Mouse (Mus musculus): ENCODE data around the gene Tmeff1. TPM values are rescaled to one million over a fixed set of nuclear protein-coding genes. Genes with fewer than 3 reads are reported as not detected.
"Not testable (repeated sequence)": the region's sequence is repeated elsewhere in the genome, so short reads cannot be mapped to it uniquely, and the experiment has no call there.

Gene Tmeff1
- polyA plus RNA-seq, 1 experiment, result 39.8 TPM

DNA sequence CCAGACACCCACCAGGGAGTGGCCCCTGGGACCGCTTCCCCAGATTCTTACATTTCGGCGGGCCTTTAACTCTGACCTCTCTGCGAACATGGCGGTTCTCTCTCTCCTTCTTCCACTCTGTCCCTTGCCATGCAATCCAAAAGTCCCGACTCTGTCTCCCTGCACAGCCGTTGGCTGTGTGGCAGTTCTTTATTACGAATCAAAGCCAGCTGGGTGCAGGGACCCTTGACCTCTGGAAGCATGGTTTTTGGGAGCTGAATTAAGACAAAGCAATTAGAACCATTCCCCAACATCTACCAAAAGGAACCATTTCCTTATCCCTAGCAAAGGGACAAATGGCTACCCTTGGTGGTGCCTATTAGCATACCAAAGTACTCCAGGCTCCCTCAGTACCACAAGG lies 98.2 kb downstream of the Tmeff1 start:
- Histone ChIP-seq H3K4me3 (ENCODE audit: control insufficient read depth, low read depth, low read length) (no peak overlapping the region), H3K27ac (ENCODE audit: control insufficient read depth, insufficient read depth, low read depth, low read length) (no peak overlapping the region)
- no peak for TF ChIP-seq POLR2A (IDR thresholded peaks at IDR 0.05; ENCODE audit: control insufficient read depth, low read depth, low read length)
- no peak for TF ChIP-seq CTCF (IDR thresholded peaks at IDR 0.05; ENCODE audit: control insufficient read depth, insufficient read depth, insufficient replicate concordance, low read depth, low read length)

DNA sequence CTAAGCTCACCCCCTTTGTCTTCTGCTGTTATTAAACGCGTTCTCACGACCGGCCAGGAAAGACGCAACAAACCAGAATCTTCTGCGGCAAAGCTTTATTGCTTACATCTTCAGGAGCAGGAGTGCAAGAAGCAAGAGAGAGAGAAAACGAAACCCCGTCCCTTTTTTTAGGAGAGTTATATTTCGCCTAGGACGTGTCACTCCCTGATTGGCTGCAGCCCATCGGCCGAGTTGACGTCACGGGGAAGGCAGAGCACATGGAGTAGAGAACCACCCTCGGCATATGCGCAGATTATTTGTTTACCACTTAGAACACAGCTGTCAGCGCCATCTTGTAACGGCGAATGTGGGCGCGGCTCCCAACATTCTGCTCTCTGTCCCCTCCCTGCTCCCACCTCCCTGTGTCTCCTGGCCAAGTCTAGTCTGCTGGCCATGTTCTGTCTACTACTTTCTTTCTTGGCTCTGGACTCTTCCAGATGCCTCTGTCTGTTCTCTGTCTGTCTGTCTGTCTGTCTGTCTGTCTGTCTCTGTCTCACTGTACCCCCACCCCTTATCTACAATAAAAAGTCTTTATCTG lies 98.7 kb downstream of the Tmeff1 start:
- not testable (repeated sequence) for H3K36me3 ChIP-seq (ENCODE audit: control insufficient read depth, insufficient read depth, low read length); H3K4me3 ChIP-seq (ENCODE audit: control insufficient read depth, low read depth, low read length); H3K27me3 ChIP-seq (ENCODE audit: control insufficient read depth, insufficient read depth, low read length); H3K4me1 ChIP-seq (ENCODE audit: control insufficient read depth, insufficient read depth, low read length); H3K27ac ChIP-seq (ENCODE audit: control insufficient read depth, insufficient read depth, low read depth, low read length)

More for the DNA sequence above, 98.2 kb downstream of the Tmeff1 start:
- peaks cover 2% of the 10 kb centered on the region; the same call in 1 of the 2 replicates for H3K4me1 ChIP-seq (ENCODE audit: control insufficient read depth, insufficient read depth, low read length)
- H3K27me3 ChIP-seq (ENCODE audit: control insufficient read depth, insufficient read depth, low read length), result no peaks in the 10 kb centered on the region
- no peaks in the 10 kb centered on the region for H3K36me3 ChIP-seq (ENCODE audit: control insufficient read depth, insufficient read depth, low read length)

DNA sequence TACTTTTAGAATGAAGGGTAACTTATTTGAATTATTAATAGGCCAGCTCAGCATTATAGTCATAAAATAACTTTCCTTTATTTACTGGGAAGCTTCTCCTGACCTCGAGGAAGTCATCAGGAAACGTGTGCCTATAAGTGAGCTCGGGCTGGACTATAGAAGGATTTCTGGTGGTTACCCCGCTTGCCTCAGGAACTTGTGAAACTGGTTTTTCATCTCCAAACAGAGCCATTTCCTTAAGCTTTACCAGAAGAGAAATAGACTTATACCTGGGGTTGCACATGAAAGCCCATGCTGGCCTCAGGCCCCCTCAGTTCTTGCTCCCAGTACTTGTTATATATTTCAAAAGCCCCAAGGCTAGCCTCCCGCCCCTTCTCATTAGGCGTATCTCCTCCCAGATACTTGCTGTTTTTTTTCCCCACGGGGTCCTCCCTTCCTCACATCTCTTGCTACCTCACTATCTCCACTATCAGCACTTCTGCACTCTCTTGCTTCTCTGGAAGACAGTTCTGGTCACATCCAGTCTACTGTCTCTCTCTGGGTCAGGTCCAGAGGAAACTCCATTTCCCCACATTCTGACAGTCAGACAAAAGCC lies 99.7 kb downstream of the Tmeff1 start:
- Histone ChIP-seq H3K27me3 (ENCODE audit: control insufficient read depth, insufficient read depth, low read length) (no peaks in the 10 kb centered on the region), H3K36me3 (ENCODE audit: control insufficient read depth, insufficient read depth, low read length) (no peaks in the 10 kb centered on the region), H3K27ac (ENCODE audit: control insufficient read depth, insufficient read depth, low read depth, low read length) (no peak overlapping the region), H3K4me3 (ENCODE audit: control insufficient read depth, low read depth, low read length) (no peak overlapping the region), H3K4me1 (ENCODE audit: control insufficient read depth, insufficient read depth, low read length) (peaks cover 2% of the 10 kb centered on the region; the same call in 1 of the 2 replicates)
- TF ChIP-seq POLR2A (IDR thresholded peaks at IDR 0.05; ENCODE audit: control insufficient read depth, low read depth, low read length) (no peak), CTCF (IDR thresholded peaks at IDR 0.05; ENCODE audit: control insufficient read depth, insufficient read depth, insufficient replicate concordance, low read depth, low read length) (no peak)

DNA sequence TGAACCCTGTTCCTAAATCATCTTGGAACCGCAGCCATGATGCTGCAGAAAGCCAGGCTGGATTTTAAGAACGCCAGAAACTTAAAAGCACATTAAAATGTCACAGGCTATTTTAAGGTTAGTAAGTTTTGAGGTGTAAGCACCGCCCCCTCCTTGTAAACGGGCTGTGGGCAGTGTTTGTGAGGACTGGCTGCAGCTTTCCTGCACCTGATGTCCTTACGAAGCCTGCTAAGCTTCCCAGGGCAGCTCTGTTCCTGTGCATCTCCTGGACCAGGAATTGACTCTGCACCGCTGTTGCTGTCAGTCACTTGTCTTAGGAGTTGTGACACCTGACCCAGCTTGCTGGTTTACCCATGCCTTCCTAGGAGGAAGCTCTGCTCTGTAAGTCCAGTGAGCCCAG lies 103.2 kb downstream of the Tmeff1 start:
- Histone ChIP-seq H3K36me3 (ENCODE audit: control insufficient read depth, insufficient read depth, low read length) (no peaks in the 10 kb centered on the region), H3K27me3 (ENCODE audit: control insufficient read depth, insufficient read depth, low read length) (no peaks in the 10 kb centered on the region), H3K4me3 (ENCODE audit: control insufficient read depth, low read depth, low read length) (no peak overlapping the region), H3K27ac (ENCODE audit: control insufficient read depth, insufficient read depth, low read depth, low read length) (no peak overlapping the region), H3K4me1 (ENCODE audit: control insufficient read depth, insufficient read depth, low read length) (peaks cover 4% of the 10 kb centered on the region; the same call in 1 of the 2 replicates)
- TF ChIP-seq CTCF (IDR thresholded peaks at IDR 0.05; ENCODE audit: control insufficient read depth, insufficient read depth, insufficient replicate concordance, low read depth, low read length), result no peak

DNA sequence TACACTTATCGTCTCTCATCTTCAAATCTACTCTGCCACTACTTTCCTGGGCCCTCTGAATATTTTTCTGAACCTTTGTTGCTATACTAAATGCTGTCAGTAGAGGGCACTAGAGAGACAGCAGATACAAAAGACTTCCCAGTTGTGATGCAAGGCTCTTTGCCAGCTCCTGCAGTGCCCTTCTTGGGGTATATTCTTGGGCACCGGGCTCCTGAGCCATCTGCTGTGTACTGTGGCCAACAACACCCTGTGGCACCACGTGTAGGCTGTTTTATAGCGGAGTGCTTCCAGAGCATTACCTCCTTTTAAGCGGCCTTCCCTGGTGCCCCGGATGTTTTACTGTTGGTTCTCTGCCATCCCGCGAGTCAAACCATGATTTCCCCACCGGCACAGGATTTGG lies 105.7 kb downstream of the Tmeff1 start:
- Histone ChIP-seq H3K36me3 (ENCODE audit: control insufficient read depth, insufficient read depth, low read length) (no peaks in the 10 kb centered on the region), H3K4me3 (ENCODE audit: control insufficient read depth, low read depth, low read length) (no peak overlapping the region), H3K27ac (ENCODE audit: control insufficient read depth, insufficient read depth, low read depth, low read length) (no peak overlapping the region), H3K27me3 (ENCODE audit: control insufficient read depth, insufficient read depth, low read length) (no peaks in the 10 kb centered on the region), H3K4me1 (ENCODE audit: control insufficient read depth, insufficient read depth, low read length) (peaks cover 4% of the 10 kb centered on the region; the same call in 1 of the 2 replicates)
- TF ChIP-seq POLR2A (IDR thresholded peaks at IDR 0.05; ENCODE audit: control insufficient read depth, low read depth, low read length), result no peak
- TF ChIP-seq CTCF (IDR thresholded peaks at IDR 0.05; ENCODE audit: control insufficient read depth, insufficient read depth, insufficient replicate concordance, low read depth, low read length), result peak; percentile 15; the same call in 1 of the 2 replicates

DNA sequence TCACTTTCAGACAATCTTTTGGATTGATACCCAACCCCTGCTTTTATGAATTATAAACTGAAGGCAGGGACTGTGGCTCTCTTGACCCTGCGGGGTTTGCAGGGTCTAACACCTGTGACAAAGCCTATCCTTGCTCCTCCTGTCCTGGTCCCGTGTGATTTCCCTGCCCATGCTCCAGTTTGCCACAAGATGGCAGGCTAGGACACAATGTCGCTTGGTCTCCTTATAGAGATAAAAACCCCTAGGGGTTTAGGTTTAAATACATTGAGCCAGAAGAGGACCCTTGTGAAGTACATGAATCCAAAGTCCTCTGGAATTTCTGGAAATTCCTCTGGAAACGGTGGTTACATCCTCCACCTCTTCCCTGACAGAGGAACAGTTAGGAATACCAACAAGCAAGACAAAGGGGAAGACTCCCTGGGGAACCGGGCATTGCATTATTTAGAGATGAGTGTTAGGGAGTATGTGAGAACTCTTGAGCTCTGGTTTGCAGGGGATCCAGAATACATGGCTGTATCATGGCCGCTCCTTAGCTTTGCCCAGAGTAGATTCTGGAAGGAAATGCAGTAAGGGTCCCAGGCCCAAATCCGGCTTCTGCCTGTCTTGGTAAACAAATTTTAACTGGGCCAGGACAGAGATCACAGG lies 106.9 kb downstream of the Tmeff1 start:
- TF ChIP-seq CTCF (IDR thresholded peaks at IDR 0.05; ENCODE audit: control insufficient read depth, insufficient read depth, insufficient replicate concordance, low read depth, low read length) (peak; percentile 67; the same call in 1 of the 2 replicates), POLR2A (IDR thresholded peaks at IDR 0.05; ENCODE audit: control insufficient read depth, low read depth, low read length) (no peak)
- no peaks in the 10 kb centered on the region for H3K36me3 ChIP-seq (ENCODE audit: control insufficient read depth, insufficient read depth, low read length)
- H3K27ac ChIP-seq (ENCODE audit: control insufficient read depth, insufficient read depth, low read depth, low read length), result no peak overlapping the region
- H3K4me3 ChIP-seq (ENCODE audit: control insufficient read depth, low read depth, low read length), result no peak overlapping the region
- no peaks in the 10 kb centered on the region for H3K27me3 ChIP-seq (ENCODE audit: control insufficient read depth, insufficient read depth, low read length)
- H3K4me1 ChIP-seq (ENCODE audit: control insufficient read depth, insufficient read depth, low read length), result peaks cover 4% of the 10 kb centered on the region; the same call in 1 of the 2 replicates

DNA sequence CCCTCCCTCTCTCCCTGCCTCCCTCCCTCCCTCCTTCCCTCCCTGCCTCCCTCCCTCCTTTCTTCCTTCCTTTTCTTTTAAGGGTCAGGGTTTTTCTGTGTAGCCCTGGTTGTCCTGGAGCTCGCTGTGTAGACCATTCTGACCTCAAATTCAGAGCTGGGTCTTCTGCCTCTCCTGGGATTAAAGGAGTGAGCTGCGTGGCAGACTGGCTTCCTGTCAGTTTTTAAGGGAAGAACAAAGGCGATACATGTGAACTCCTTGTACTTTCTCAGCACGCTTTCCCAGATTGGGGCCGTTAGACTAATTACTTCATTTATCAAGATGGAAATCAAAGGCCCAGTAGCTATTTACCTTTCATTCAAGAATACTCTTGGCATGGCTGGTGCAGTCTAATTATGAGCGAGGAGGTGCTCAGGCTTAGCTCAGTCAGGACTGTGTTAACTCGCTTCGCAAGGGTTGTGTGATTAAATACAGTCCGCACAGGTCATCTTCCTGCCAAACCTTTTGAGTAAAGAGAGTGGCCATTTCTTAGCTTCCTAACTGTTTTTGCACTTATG lies 107.8 kb downstream of the Tmeff1 start:
- Histone ChIP-seq H3K4me1 (ENCODE audit: control insufficient read depth, insufficient read depth, low read length) (peaks cover 4% of the 10 kb centered on the region; the same call in 1 of the 2 replicates), H3K27ac (ENCODE audit: control insufficient read depth, insufficient read depth, low read depth, low read length) (no peak overlapping the region), H3K27me3 (ENCODE audit: control insufficient read depth, insufficient read depth, low read length) (no peaks in the 10 kb centered on the region), H3K4me3 (ENCODE audit: control insufficient read depth, low read depth, low read length) (no peak overlapping the region), H3K36me3 (ENCODE audit: control insufficient read depth, insufficient read depth, low read length) (no peaks in the 10 kb centered on the region)
- no peak for TF ChIP-seq POLR2A (IDR thresholded peaks at IDR 0.05; ENCODE audit: control insufficient read depth, low read depth, low read length)
- no peak for TF ChIP-seq CTCF (IDR thresholded peaks at IDR 0.05; ENCODE audit: control insufficient read depth, insufficient read depth, insufficient replicate concordance, low read depth, low read length)
